Mouse (Mus musculus) layer of hippocampus, postnatal 36 days (tissue): ENCODE results near the gene Rnf207. TPM values are rescaled to one million over a fixed set of nuclear protein-coding genes. Genes with fewer than 3 reads are reported as not detected.

Experiments
- DNase-seq, 2 experiments: peaks; one replicate each; pipeline ENCODE4 v3.0.0; 2022
- total RNA-seq, 2 experiments: library from RNA; stranded (reverse); gene quantifications; 2 replicates each; pipeline ENCODE4 v1.2.3; 2021

Rnf207 gene
- total RNA-seq, 2 experiments from 2014 or later, result 4.7 to 6.1 TPM

DNA sequence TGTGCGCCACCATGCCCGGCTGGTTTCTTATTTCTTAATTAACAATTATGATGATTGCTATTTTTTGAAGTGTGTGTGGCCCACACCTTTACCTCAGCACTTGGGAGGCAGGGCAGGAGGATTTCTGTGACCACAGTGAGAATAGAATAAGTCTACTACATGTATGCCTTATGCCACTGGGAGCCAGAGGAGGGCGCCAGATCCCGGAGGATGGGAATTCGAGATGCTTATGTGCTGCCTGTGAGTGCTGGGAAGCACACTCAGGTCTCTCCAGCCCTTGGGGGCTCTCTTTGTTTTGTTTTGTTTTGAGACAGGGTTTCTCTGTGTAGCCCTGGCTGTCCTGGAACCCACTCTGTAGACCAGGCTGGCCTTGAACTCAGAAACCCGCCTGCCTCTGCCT, 9.9 kb upstream of the Rnf207 start:
- no peak for DNase-seq

DNA sequence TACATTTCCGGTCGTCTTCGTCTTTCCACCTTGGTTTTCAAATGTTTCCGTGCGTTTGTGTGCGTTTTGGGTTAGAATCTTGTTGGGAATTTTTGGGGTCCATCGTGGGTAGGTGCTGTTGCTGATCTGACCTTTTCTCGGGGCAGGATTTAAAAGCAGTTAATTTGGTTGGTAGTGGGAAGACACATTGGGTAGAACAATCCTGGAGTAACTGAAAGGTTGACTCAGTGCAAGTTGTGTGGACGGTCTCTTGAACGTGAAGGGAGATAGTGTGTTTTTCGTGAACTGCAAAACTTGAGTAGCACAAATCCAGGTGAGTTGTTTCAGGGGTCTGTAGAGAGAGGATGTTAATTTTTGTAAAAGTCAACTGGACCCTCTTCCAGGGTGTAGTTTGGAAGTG, 7.8 kb upstream of the Rnf207 start:
- DNase-seq, result no peak

DNA sequence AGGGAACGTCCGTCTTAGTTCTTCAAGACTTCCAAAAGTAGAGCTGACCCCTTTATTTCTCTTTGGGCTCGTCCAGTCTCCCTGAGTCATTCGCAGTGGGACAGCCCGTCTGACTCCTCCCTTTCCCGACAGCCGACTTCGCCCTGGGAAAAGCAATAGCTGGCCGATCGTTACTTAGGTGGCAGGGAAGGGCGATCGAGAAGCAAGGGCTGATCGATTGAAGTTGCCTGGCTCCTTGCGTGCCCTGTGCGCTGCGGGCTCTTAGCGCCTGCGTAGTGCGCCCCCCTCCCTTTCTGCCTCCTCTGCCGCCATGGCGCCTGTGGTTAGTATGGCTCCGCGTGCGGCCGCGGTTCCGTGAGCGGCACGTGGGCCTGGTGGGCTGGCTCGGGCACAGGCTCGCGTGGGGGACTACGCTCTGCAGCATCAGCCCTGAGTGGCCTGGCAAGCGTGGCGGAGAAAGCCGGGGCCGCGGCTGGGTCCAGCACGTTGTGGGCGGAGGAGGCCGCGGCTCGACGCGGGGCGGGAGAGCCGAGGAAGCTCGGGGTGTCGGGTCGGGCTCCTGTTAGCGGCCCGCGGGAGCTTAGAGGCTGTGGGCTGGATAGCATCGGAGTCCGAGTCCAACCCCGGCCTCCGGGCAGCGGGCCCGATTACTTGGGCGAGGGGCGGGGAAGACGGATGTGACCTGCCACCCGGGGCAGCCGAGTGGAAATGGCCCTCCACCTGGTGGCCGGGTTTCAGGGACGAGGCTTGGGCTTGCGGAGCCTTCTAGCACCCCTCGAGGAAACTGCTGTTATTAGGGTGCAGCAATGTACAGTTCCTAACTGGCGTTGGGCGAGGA, 7.0 kb upstream of the Rnf207 start, which contains the start of gene Rpl22:
Rpl22 (plus strand) TSS at position 169 of the 838 bp plus-strand sequence.
- DNase-seq, result peak; percentile 94 to 95

DNA sequence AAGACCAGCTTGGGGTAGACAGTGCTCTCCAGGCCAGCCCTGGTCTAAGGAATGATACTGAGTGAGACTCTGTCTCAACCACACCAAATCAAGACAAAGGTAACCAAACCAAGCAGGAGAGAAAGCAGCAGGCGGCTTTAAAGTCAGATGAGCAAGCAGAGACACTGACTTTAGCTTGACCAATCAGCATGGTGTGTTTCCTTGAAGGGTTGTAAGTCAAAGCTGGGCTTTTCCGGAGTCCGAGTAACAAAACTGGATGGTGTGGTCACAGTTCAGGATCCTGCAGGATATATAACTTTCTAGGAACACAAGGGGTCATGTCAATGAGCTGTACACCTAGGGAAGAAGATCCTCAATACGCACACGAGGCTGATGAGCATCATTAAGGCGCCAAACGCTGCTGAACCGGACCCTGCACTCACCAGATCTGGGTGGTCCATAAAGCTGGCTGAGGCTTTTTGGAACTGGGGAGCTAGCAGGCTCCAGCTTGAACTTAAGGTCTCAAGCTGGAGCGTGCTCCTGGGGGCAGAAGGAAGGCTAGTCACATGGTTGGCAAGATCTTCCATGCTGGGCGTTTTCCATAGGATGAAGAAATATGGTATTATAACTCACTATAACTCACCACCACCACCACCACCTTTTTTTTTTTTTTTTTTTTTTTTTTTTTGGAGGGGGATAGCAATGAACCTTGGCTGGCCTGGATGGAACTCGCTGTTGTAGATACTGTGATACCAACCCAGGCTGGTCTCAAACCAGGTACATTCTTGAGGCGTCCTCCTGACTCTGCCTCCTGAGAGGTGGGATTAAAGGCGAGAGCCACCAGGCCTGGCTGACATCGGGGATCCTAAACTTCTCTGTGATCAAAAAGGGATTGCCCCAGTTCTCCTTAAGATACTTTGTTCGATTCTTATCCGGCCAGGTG, 6.1 kb upstream of the Rnf207 start:
- no peak for DNase-seq

DNA sequence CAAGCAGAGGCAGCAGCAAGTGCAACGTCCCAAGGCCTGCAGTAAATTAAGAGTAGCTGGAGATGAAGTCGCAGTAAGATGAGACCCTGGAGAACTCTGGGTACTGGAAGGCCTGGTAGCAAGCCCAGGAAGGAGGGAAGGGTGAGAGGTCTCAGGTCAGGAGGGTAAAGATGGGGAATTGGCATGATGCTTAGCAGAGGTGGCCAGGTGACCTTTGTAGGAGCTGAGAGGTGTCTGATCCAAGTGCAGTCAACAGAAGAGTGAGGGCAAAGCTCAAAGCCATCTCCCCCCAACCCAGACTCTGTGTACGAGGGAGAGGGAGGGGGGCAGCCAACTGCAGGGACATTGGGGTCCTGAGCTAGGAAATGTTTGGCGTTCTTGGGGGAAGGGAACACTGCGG, 2.7 kb upstream of the Rnf207 start:
- no peak for DNase-seq

DNA sequence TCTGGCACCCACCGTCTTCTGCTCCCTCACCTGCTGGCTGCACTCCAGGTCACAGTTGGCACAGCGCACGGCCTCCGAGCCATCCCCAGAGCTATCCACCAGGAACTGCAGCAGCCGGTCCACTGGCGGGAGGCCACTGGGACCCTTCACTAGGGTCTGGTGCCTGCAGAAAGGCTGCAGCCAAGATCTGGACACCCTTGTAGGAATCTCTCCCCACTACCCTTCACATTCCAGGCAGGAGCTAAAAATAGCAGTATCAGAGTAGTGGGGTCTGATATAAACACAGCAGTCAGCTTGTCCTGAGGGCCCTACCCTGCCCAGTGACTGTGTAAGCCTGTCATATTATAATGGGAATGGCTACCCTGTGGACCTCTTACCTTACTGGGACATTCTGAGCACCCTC, 1.2 kb downstream of the Rnf207 start:
- DNase-seq, result no peak

DNA sequence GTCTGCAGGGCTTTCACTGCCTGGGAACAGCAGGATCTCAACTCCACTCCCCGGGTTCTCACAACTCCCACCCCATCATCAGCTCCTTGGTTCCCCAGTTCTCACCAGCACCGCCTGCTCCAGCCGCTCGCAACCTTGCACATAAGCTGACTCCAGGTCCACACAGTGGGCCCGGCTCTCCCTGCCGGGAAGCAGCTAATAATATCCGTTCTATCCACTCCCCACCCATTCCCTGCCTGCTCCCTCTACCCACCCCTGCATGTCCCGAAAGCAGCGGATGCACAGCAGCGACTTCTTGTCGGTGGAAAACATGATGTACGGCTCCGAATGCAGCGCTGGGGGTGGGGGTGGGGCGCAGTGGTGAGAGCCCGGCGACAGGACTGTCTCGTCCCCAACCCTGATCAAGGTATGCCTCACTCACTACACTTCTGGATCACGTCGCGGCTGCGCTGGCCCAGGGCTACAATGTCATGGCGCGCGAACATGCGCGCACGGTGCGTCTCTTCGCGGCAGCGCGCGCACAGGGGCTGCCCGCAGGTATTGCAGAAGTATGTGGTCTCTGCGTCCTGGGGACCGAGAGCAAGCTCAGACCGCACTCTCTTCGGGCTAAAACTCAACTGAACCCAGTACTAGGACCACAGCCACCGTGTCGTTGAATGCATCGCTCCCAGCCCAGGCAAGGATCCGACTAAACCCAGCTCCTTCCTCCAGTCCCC, 3.1 kb downstream of the Rnf207 start:
- no peak for DNase-seq

DNA sequence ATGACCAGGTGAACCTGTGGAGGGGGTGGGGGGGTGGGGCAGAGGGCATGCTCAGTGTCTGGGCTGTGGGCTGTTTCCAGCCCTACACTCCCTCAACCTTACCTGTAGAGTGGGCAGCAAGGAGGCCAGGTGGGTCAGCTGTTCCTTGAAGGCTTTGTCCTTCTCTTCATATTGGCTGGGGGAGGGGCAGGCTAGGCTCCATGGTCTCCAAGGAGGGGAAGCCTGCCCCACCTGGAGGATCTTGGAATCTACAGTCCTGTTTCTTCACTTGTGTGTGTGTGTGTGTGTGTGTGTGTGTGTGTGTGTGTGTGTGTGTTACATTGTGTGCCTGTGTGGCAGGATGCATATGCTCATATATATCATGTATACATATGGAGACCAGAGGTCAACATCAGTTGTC, 4.9 kb downstream of the Rnf207 start:
- DNase-seq, result no peak

DNA sequence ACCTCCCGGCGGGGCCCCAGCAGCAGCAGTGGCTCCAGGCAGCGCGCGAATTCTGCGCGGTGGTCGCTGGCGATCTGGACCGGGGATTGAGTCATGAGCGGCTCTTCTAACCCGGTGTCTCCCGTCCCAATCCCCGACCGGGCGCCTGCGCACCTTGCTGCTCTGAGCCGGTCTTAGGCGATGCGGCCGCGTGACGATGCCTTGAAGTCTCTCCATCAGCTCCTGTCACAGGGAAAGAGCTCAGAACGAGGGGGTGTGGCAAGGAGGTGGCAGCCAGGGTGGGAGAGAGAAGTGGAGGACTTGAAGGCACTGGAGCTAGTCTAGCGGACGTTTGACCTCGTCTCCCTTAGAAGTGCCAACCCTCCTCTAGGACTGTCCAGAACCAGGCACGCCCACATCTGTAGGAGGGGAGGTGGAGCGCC, 5.6 kb downstream of the Rnf207 start:
- no peak for DNase-seq

DNA sequence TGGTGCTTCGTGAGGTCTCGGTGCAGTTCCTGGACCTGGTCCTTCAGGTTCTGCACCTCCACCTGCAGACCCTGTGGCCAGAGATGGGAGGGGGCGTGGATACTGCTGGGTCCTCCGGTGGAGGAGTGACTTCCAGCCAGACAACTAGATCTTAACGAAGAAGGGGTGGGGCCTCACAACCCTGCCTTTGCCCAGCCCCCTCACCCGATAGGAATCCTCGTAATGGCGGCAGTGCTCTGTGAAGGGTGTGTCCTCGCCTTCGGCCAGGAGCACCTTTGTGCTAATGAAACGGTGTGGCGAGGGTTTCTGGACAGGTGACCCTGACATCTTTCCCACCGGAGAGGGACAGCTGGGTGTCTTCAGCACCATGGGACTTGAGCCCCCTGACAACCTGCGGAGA, 6.6 kb downstream of the Rnf207 start:
- DNase-seq, result no peak

DNA sequence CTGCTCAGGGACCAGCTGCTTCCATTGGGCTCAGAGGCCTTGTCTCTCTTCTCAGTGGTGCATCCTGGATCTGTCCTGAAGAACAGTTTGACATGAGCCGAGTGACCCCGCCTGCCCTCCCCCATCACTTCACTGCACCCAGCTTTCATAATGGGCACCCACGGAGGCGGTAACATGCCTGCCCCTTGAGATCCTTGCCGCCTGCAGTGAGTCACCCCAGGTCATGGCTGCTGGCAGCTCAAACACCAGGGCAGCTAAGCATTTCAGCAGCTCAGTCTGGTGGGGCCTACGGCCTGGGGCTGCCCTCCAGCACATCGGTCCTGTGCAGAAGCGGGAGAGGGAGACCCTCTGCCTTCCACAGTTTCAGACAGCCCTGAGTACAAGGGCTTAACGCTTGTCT, 11.3 kb downstream of the Rnf207 start:
- DNase-seq, result no peak

DNA sequence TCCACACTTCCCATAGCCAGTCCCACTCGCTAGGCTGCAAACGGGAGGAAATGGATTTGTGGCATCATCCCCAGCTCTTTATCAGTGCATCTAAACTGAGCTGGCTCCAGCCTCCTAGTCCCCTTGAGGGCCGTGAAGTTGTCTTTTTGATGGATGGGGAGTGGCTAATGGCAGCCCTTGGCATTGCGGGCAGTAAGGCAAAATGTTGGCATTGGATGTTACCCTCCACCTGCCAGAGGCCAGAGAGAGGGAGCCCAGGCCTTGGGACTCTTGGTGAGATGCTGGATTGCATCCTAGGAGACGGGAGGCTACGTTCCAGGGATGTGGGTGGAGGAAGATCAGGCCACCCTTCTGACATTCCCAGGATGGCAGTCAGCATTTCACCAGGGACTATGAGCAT, 12.8 kb downstream of the Rnf207 start:
- DNase-seq, result no peak

DNA sequence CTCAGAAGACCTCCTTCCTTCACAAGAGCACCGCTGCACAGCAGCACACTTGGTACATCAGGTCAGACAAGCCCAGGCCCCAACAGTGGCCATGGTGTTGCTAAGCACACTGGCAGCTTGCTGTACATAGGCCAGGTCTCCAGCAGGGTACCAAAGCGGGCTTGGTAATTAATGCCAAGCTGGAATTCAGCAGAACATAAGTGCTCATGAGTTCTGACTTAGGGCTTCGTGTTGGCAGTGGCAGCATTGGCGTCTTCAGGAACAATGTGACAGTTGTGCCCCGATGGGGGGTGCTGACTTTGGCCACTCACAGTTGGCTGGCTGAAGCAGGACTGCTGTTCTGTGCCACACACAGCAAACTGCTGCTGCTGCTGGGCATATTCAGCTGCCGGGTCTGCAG, 14.1 kb downstream of the Rnf207 start:
- DNase-seq, result no peak

DNA sequence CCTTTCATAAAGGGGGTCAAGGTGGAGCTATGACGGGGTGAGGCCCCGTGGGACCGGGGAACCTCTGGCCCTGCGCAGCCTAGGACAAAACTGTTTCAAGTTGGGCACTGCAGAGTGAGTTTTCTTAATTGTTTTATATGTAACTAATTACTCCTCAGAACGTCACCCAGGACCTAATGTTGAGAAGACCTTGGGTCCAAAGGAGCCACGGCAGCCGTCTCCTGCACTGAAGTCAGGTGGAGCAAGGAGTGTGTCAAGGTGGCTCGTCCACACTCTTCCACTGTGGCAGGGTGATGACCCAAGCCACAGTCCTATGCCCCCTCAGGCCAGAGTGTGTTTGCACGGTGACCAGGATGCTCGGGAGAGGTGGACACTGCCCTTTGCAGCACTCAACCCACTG, 15.6 kb downstream of the Rnf207 start:
- DNase-seq, result no peak

DNA sequence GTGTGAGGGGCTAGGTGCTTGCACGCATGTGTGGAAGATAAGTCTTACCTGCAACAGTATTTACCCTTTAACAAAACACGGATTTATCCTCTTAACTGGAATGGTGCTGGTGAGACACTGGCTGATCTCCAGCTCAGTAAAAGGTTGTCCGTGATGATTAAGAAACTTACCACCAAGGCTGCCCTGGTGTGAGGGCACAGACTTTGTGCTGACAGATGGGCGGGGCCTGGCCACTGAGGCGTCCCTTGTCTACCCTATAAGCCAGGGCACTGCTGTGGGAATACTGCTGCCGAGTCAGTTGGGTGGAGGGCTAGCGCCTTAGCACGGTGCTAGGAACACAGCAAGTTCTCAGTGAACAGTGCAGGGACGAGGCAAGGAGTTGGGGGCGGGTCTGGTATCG, 16.8 kb downstream of the Rnf207 start:
- DNase-seq, result no peak

DNA sequence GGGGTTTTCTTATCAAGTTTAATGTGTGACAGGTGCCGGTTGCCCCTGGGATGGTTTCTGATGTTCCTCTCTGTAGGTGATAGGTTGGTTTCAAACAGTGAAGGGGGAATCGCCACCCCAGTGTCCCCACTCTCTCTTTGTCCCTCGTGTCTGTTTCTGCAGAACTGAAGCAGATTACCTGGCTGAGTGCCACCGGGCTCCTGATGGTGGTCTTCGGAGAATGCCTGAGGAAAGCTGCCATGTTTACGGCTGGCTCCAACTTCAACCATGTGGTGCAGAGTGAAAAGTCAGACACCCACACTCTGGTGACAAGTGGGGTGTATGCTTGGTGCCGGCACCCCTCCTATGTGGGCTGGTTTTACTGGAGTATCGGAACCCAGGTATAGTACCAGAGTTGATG, 18.4 kb downstream of the Rnf207 start:
- no peak for DNase-seq

DNA sequence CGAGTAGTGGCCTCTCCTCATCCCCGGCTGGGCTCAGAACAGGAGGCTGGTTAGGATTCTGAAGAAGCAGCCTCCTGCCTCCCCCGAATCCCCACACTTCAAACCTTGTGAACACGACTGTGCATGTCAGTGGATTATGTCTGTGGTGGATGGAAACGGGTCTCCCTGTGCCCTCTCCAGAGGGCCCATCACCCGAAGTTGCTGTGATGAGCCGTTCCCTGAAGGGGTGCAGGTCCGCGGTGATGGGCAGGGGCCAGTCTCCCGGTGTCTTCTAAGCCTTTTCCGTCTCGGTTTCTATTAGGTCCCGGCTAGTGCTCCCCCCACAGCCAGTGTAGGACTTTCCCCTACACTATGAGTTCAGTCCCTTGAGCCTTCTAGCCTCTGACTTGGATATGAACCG, 20.0 kb downstream of the Rnf207 start:
- no peak for DNase-seq

DNA sequence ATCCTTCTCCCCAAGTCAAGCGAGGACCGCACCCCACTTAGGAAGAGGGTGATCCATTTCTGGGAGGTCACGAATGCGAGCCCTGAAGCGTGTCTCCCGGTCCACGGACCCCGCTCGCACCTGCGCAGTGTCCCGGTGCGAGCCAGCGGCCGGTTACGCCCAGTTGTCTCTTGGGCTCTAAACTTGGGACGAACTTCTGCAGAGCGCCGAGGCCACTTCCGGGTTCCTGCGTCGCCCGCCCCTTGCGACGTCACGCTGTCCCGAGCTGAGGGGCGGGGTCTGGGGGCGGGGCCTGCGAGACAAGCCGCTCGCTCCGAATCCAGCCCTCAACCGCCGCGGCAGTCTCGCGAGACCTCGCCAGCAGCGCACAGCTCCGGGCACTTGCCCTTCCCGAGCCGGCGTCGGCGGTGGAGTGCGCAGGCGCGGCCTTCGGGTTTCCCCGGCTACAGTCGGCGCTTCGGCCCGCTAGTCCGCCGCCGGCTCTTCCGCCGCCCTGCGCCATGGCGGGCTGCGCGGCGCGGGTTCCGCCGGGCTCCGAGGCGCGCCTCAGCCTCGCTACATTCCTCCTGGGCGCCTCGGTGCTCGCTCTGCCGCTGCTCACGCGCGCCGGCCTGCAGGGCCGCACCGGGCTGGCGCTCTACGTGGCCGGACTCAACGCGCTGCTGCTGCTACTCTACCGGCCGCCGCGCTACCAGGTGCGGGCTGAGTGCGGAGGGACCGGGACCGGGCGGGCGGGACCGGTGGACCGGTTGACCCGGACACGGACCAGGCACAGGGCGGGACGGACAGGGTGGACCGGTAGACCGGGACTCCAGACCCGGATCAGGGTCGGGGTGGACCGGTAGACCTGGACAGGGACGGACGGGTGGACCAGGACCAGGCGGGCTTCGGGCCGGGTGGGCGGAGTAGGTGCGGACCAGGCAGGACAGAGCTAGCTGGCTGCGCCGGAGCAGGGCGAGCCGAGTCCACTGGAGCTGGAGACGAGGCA, 21.6 kb downstream of the Rnf207 start, which contains the start of gene Icmt:
Icmt (plus strand) TSS at position 354 of the 988 bp plus-strand sequence.
- DNase-seq, result peak; percentile 99

DNA sequence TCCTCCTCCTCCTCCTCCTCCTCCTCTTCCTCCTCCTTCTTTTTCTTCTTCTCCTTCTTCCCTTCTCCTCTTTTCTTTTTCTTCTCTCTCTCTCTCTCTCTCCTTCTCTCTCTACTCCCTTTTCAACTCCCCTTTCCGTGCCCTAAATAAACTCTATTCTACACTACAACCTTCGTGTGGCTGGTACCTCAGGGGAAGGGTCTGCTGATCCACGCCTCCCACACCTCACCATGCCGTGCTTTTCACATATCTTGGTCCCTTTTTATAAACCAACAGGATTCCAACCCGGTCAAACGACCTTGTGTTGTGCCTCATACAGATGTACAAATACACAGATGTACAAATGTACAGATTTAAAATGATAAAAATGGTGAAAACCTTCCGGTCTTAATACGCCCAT, 22.4 kb downstream of the Rnf207 start:
- DNase-seq, result no peak

DNA sequence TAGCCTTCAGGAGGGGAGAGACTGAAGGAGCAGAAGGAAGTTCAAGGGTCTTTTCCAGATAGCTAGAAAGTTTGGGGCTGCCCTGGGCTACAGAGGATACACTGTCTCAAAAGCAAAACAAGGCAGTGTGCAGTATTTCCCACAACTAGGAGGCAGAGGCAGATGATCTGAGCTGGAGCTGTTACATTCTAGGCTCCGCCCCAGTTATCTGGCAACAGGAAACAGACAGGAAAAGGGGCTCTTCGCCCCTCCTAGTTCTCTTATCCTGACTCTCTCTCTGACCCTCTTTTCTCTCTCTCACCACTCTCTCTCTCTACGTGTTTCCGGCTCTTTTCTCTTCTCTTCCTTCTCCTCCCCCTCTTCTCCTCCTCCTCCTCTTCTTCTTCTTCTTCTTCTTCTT, 22.9 kb downstream of the Rnf207 start:
- no peak for DNase-seq

DNA sequence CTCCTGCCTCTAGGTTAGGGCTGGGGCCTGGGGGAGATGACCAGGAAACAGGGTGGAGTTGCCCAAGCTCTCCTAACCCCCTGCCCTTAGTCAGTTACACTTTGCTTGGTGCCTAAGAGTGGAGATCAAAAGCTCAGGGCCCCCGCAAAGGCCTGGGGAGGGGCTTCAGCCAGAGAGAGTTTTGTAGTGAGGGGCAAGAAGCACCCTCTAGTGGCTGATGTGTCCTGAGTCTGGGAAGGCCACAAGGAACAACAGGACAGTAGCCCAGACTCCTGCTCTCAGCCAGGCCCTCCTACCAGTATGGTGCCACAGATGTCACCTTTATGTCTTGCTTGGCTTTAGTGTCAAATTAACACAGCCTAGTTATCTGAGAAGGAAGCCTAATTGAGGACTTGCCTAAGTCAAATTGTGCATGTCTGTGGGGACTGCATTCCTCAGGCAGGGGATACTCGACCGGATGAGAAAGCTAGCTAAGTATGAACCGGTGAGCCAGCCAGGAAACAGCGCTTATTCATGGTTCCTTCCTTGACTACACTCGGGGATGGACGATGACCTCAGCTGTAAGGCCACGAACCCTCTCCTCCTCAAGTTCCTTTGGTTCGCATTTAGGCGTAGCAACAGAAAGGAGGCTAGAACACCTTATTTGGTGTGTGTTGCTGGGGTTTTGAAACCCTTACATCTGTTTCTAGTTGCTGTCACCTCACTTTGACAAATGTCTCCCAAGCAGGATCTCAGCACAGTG, 24.4 kb downstream of the Rnf207 start:
- no peak for DNase-seq
